Mouse (Mus musculus): ENCODE results near the gene Lcn6.
"Not testable (repeated sequence)": the region's sequence is repeated elsewhere in the genome, so short reads cannot be mapped to it uniquely, and the experiment has no call there.

Gene Lcn6

DNA sequence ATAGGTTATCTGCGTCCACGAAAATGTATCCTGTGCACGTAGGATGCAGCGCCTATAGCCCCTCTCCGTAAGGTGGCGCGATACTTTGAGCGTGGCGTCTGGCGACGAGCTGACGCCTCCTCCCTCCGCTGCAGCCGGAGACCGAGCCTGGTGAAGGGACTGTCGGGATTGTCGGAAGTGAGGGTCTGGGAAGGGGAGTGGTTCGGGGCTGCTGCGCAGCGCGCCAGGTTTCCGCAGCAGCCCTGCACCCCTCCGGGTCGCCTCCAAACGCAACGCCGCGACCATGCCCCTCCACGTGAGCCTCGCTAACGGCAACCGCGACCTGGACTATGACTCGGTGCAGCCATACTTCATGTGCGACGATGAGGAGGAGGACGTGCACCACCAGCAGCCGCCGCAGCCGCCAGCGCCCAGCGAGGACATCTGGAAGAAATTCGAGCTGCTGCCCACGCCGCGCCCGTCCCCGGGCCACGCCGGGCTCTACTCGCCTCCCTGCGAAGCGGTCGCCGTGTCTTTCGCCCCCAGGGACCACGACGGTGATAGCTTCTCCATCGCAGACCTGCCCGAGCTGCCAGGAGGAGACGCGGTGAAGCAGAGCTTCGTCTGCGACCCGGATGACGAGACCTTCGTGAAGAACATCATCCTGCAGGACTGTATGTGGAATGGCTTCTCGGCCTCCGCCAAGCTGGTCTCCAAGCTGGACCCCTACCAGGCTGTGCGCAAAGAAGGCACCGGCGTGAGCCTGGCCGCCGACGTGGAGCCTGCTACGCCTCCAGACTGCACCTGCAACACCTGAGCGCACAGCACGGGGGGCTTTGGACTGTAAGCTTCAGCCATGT, 30.3 kb downstream of the Lcn6 start, which contains the start of gene Bmyc:
Gene Bmyc (plus strand): TSS at position 97 of the 839 bp plus-strand sequence.
- DNase-seq: peak; percentile 80 to 85

DNA sequence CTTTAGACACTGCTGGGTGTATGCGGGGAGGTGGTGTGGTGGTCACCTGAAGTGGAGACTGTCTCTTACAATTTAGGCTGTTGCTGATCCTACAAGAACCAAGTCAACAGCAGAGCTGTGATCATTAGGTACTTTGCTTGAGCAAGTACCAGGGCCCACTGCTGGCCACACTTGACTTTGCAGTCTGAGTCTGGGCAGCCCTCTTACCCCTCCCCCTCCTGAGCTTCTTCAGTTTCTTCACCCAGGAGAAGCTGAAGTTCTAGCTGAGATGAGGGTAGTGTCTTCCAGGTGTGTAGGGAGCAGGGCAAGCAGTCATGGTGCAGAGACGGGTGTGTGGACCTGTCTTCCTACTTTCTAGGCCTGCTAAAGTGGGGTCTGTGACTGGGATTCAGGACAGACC, 31.5 kb downstream of the Lcn6 start:
- peak in 1 of 2 experiments; percentile 39 for DNase-seq

DNA sequence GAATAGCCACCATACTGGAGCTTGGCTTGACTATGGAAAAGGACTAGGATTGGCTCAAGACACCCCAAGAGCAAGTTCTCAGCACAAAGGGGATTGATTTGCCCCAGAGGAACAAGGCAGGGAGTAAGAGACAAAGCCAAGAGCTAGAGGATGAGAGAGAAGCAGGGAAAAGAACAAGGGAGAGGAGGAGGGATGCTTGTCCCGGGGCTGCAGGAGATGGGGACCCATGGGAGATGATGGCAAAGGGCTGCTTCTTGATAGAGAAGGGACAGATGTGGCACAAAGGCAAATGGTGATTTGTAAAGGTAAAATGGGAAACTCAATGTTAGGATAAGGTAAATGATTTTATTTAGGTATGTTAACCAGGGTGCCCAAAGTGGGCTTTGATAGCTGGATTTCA, 32.5 kb downstream of the Lcn6 start:
- DNase-seq: not testable (repeated sequence)

DNA sequence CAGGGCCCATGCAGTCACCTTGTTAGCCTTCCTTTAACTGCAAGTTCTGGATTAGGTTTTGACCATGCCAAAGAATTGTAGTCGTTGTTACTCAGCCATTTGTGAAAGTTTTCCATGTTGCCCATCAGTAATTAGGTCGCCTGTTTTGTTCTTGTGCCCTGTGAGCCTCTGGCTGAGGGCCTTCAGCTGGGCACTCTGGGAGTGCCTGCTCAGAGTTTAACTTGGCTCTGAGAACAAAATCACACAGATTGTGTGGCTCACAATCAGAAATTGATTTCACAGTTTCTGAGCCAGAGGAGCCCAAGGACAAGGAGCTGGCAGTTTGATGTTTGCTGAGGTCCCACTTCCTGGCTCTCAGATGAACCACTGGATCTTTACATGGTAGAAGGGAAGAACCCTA, 33.2 kb downstream of the Lcn6 start:
- not testable (repeated sequence) for DNase-seq

DNA sequence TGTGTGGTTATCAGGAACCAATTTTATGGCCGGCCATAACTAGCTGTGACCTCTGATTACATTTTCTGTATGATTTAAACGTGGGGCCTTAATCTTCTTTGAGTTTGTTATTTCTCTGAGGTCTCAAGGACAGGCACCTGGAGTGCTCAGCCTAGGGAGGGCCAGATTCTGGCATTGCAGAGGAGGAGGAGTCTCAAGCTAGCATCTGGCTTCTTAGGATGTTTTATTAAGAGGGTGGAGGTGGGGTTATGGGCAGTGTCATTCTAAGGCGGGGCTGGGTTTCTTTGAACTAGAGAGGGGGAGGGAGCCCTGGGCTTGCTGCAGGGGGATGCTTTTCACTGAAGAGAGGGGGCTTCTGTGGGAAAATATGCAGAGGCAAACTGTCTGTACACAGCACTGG, 35.1 kb downstream of the Lcn6 start:
- not testable (repeated sequence) for DNase-seq

DNA sequence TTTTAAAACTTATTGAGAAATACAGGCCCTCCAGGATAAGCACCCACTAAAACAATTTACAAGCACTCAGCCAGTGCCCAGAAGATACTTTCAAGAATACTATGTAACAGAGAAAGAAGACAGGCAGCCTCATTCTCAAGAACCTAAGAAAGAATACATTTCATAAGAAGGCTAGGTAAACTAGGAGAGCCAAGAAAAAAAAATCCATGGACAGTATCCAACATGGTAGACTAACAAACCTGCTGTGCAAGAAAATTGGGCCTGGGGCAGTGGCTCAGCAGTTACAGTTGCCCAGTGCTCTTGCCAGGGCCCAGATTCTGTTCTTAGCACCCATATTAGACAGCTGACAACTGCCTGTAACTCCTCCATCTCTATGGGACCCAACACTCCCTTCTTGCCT, 40.6 kb downstream of the Lcn6 start:
- no peak for DNase-seq
